Comparison of ENCODE assay signal across 27 mouse cellular contexts in genomic region chr17:75233923-75234322, GRCm38 (mm10).
"Had no signal": no experiment of that assay in that cellular context is flagged by ENCODE, and none has a peak within 500 bp of the region (broad histone marks: within the 10 kb centered on the region; RNA-seq: fewer than 3 reads in every experiment).

No protein-coding gene starts in this region.

- H3K9me3 ChIP-seq: heart, embryonic 13.5 days; heart, embryonic 15.5 days; hindbrain, embryonic 10.5 days; hindbrain, embryonic 12.5 days; kidney, embryonic 15.5 days; limb, embryonic 13.5 days; limb, embryonic 15.5 days; liver, embryonic 12.5 days had no signal

- H3K36me3 ChIP-seq: heart, embryonic 15.5 days; hindbrain, embryonic 10.5 days; hindbrain, embryonic 12.5 days; kidney, embryonic 15.5 days; limb, embryonic 15.5 days; liver, embryonic 12.5 days had no signal

- H3K4me1 ChIP-seq: hindbrain, embryonic 12.5 days; liver, embryonic 12.5 days had no signal

- DNase-seq: gastrocnemius, postnatal 14 days; gastrocnemius, postnatal 36 days; heart, adult 11 months; heart, adult 2 months; heart, postnatal 14 days; heart, postnatal 36 days; kidney, adult 11 months; kidney, adult 2 months; kidney, adult 9 months; kidney, postnatal 25 days; kidney, postnatal 4 days; layer of hippocampus, postnatal 36 days; left cerebral cortex, postnatal 4 days had no signal

- H3K4me2 ChIP-seq: heart, embryonic 11.5 days; heart, embryonic 13.5 days; heart, embryonic 15.5 days; hindbrain, embryonic 12.5 days; hindbrain, embryonic 14.5 days; kidney, embryonic 15.5 days; limb, embryonic 13.5 days; limb, embryonic 15.5 days; liver, embryonic 12.5 days had no signal

- H3K27ac ChIP-seq: heart, adult 2 months; heart, embryonic 13.5 days; heart, embryonic 15.5 days; hindbrain, embryonic 10.5 days; hindbrain, embryonic 12.5 days; hindbrain, embryonic 14.5 days; kidney, embryonic 15.5 days; kidney, postnatal 0 days; layer of hippocampus, adult 2 months; limb, embryonic 13.5 days; limb, embryonic 15.5 days; liver, embryonic 12.5 days; liver, embryonic 14.5 days had no signal

- H3K27me3 ChIP-seq: heart, embryonic 13.5 days; heart, embryonic 15.5 days; hindbrain, embryonic 12.5 days; kidney, embryonic 15.5 days; limb, embryonic 13.5 days; limb, embryonic 15.5 days; liver, embryonic 12.5 days had no signal

- H3K9ac ChIP-seq: heart, embryonic 13.5 days; heart, embryonic 15.5 days; hindbrain, embryonic 12.5 days; hindbrain, embryonic 14.5 days; kidney, embryonic 15.5 days; limb, embryonic 13.5 days; limb, embryonic 15.5 days; liver, embryonic 12.5 days; liver, embryonic 14.5 days had no signal

- H3K4me3 ChIP-seq: heart, adult 2 months; heart, embryonic 13.5 days; heart, embryonic 15.5 days; hindbrain, embryonic 10.5 days; hindbrain, embryonic 12.5 days; kidney, embryonic 15.5 days; layer of hippocampus, adult 2 months; limb, embryonic 13.5 days; limb, embryonic 15.5 days; liver, embryonic 12.5 days had no signal

- ATAC-seq: hindbrain, embryonic 16.5 days; liver, embryonic 12.5 days had no signal
